Mouse (Mus musculus): ENCODE measurements around the gene Cnnm2.

The Cnnm2 gene

DNA sequence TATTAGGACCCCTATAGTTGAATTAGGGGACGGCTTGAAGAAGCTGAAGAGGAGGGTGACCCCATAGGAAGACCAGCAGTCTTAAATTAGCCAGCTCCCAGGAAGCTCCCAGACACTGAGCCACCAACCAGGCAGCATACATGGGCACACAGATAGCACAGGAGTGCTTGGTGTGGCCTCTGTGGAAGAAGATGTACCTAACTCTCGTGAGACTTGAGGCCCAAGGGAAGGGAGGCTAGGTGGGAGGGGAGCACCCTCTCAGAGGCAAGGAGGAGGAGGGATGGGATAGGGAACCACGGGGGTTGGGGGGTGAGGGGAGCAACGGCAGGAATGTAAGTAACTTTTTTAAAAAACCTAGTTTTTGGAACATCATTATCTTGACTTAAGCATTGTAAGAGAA, 165.0 kb downstream of the Cnnm2 start:
- no peak for DNase-seq (ENCODE audit: low read depth, low spot score)

DNA sequence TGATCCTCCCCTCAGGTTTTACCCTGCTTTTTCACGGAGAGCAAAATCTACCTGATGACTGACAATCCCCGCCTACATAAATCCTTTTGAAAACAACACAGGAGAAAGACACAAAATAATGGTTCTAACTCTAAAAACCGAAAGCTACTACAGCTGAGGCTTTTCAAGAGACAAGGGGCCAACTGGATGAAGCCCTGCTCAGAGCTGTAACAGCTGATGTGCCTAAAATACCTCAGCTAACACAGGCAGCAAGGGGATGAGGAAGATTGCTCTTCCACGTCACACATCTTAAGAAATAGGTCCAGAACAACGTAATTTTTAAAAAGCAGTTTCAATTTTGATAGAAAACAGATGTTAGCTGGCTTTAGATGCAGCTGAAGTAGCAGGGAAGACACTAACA, 165.6 kb downstream of the Cnnm2 start:
- DNase-seq (ENCODE audit: low read depth, low spot score) = no peak

- DNase-seq (ENCODE audit: low read depth, low spot score) = no peak
Observed at GRCm38 (mm10) chr19:46928136-46928535, 166.7 kb downstream of the Cnnm2 start.

DNA sequence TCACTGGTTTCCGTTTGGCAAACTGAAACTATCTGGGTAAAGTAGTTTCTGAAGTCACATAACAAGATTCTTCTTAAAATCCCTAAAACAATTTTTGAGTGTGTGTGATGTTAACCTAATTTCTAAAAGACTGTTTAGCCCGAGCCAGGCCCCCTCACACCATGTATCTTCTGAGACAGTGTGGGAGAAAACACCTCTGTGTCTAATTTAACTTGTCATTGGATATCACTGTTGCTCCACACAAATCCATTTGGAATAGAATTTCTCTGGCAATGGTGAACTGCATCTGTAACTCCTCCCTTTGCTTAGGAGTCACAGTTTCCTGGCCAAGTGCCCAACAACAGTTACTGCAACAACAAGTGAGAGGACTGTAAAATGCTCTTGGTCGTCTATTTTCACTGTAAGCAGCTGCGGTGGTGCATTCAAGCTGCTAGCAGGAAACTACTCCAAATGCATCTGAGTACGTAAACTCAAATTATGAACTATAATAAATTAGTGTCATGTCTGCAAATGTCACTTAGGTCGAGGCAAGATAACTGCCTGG, 167.7 kb downstream of the Cnnm2 start:
- peak; percentile 88 for DNase-seq (ENCODE audit: low read depth, low spot score)

All from skeletal muscle tissue, adult 2 months (tissue).